Mouse (Mus musculus): ENCODE measurements at regions not wholly inside any gene's neighbourhood (a gene's known extent, or its start where the extent isn't known, plus 50 kb on each side); places are given as distances from the start of the nearest gene placed in this dataset.

- no peak for TF ChIP-seq CTCF (IDR thresholded peaks at IDR 0.05)
- no peak for TF ChIP-seq EP300 (IDR thresholded peaks at IDR 0.05)
These were observed 143.5 kb downstream of the Zfp330 start for GRCm38 (mm10) chr8:82630486-82630885.
